Mouse (Mus musculus) hindbrain, embryonic 12.5 days (tissue): Measurements from ENCODE around the gene Prc1. TPM values are rescaled to one million over a fixed set of nuclear protein-coding genes. Genes with fewer than 3 reads are reported as not detected.

ENCODE experiments used
- ATAC-seq: fragments of 200-750 bp; cut with Nextera tagmentation; 2 replicates; pipeline ENCODE4 v1.8.0; 2017; ENCODE audit warnings: moderate TSS enrichment; ENCODE audit not compliant: low FRiP score
- H3K27ac ChIP-seq: fragments of 300-500 bp; sonication (generic); 2 replicates; pipeline ENCODE4 v1.5.1; 2016; ENCODE audit warnings: mild to moderate bottlenecking
- H3K27me3 ChIP-seq: fragments of 300-500 bp; sonication (generic); 2 replicates; pipeline ENCODE4 v1.6.1; 2016; ENCODE audit warnings: mild to moderate bottlenecking
- H3K36me3 ChIP-seq: fragments of 300-500 bp; sonication (generic); 2 replicates; pipeline ENCODE4 v1.6.1; 2016; ENCODE audit warnings: mild to moderate bottlenecking
- H3K4me1 ChIP-seq: fragments of 300-500 bp; sonication (generic); 2 replicates; pipeline ENCODE4 v1.6.1; 2016
- H3K4me2 ChIP-seq: fragments of 300-500 bp; sonication (generic); replicated peaks from 2 replicates; pipeline ENCODE4 v1.6.1; 2016; ENCODE audit warnings: mild to moderate bottlenecking
- H3K4me3 ChIP-seq: fragments of 300-500 bp; sonication (generic); 2 replicates; pipeline ENCODE4 v1.5.1; 2016; ENCODE audit warnings: mild to moderate bottlenecking
- H3K9ac ChIP-seq: fragments of 300-500 bp; sonication (generic); 2 replicates; pipeline ENCODE4 v1.6.1; 2016; ENCODE audit warnings: mild to moderate bottlenecking, moderate library complexity
- H3K9me3 ChIP-seq: fragments of 300-500 bp; sonication (generic); replicated peaks from 2 replicates; pipeline ENCODE4 v1.6.1; 2016; ENCODE audit warnings: mild to moderate bottlenecking
- WGBS: fragments of 180-500 bp; shearing (Covaris S2); methylation state at CpG from one replicate; pipeline ENCODE4 v1.1.7; 2016; 5-methylcytosine and 5-hydroxymethylcytosine counted together
- polyA plus RNA-seq: library from polyadenylated mRNA; unstranded; fragments of >200 nt; fragmentation: Nextera tagmentation; extraction: Ambion mirVana; gene quantifications from 2 replicates; pipeline ENCODE4 v1.2.1, GENCODE M21; 2016

The Prc1 gene
- polyA plus RNA-seq, 1 experiment from 2014 or later, result 117 TPM

GRCm38 (mm10) chr7:80268897-80269750 is 25.1 kb upstream of the Prc1 start, which contains the start of gene Vps33b:
Vps33b (plus strand) TSS chr7:80269649.
- peaks cover 21% of the 10 kb centered on the region for H3K4me1 ChIP-seq

GRCm38 (mm10) chr7:80269751-80270255 is 24.4 kb upstream of the Prc1 start:
- peak; percentile 72 for ATAC-seq
- peaks cover 52% of the 10 kb centered on the region for H3K36me3 ChIP-seq
- 1% methylated on average over 23 of the region's 23 CpGs for WGBS

More at GRCm38 (mm10) chr7:80268897-80269750, 25.1 kb upstream of the Prc1 start, which contains the start of gene Vps33b:
- Histone ChIP-seq H3K4me2 (peak within 1 kb of the TSS; percentile 96), H3K9me3 (peaks cover 7% of the 10 kb centered on the region; the same call in 1 of the 2 replicates), H3K27ac (peak within 1 kb of the TSS; percentile 75), H3K9ac (peak within 1 kb of the TSS; percentile 84), H3K4me3 (peak within 1 kb of the TSS; percentile 86), H3K36me3 (peaks cover 52% of the 10 kb centered on the region), H3K27me3 (no peaks in the 10 kb centered on the region)
- peak; percentile 89 for ATAC-seq
- 4% methylated on average over 21 of the region's 21 CpGs for WGBS

GRCm38 (mm10) chr7:80273456-80273855 is 20.8 kb upstream of the Prc1 start:
- no peaks in the 10 kb centered on the region for H3K27me3 ChIP-seq
- peaks cover 63% of the 10 kb centered on the region for H3K36me3 ChIP-seq
- H3K4me3 ChIP-seq, result no peak overlapping the region
- H3K4me2 ChIP-seq, result no peak overlapping the region
- ATAC-seq, result no peak
- H3K4me1 ChIP-seq, result peaks cover 20% of the 10 kb centered on the region
- peaks cover 19% of the 10 kb centered on the region for H3K9me3 ChIP-seq
- no peak overlapping the region for H3K27ac ChIP-seq
- 90% methylated on average over 2 of the region's 2 CpGs for WGBS
- H3K9ac ChIP-seq, result no peak overlapping the region

More at GRCm38 (mm10) chr7:80269751-80270255, 24.4 kb upstream of the Prc1 start:
- Histone ChIP-seq H3K4me1 (peaks cover 21% of the 10 kb centered on the region), H3K27ac (peak overlapping the region; percentile 75), H3K4me3 (peak overlapping the region; percentile 86), H3K27me3 (no peaks in the 10 kb centered on the region), H3K9me3 (peaks cover 13% of the 10 kb centered on the region), H3K4me2 (peak overlapping the region; percentile 96), H3K9ac (peak overlapping the region; percentile 84)

- Histone ChIP-seq H3K4me1 (no peaks in the 10 kb centered on the region), H3K9me3 (peaks cover 19% of the 10 kb centered on the region), H3K4me3 (no peak overlapping the region), H3K27ac (no peak overlapping the region), H3K4me2 (no peak overlapping the region), H3K36me3 (peaks cover 77% of the 10 kb centered on the region), H3K27me3 (no peaks in the 10 kb centered on the region), H3K9ac (no peak overlapping the region)
- WGBS, result 98% methylated on average over 4 of the region's 4 CpGs
- ATAC-seq, result no peak
Measured at GRCm38 (mm10) chr7:80276374-80276773, 17.9 kb upstream of the Prc1 start.

GRCm38 (mm10) chr7:80280032-80280431 is 14.2 kb upstream of the Prc1 start:
- Histone ChIP-seq H3K36me3 (peaks cover 75% of the 10 kb centered on the region), H3K4me3 (no peak overlapping the region), H3K27ac (no peak overlapping the region), H3K27me3 (no peaks in the 10 kb centered on the region), H3K4me2 (no peak overlapping the region), H3K9me3 (peaks cover 3% of the 10 kb centered on the region), H3K4me1 (no peaks in the 10 kb centered on the region), H3K9ac (no peak overlapping the region)
- no peak for ATAC-seq
- WGBS, result 84% methylated on average over 10 of the region's 10 CpGs

- Histone ChIP-seq H3K9me3 (no peaks in the 10 kb centered on the region), H3K4me3 (no peak overlapping the region), H3K27ac (no peak overlapping the region), H3K36me3 (peaks cover 77% of the 10 kb centered on the region), H3K27me3 (no peaks in the 10 kb centered on the region), H3K4me2 (no peak overlapping the region), H3K4me1 (no peaks in the 10 kb centered on the region), H3K9ac (no peak overlapping the region)
- no peak for ATAC-seq
- WGBS, result 87% methylated on average over 2 of the region's 2 CpGs
Measured at GRCm38 (mm10) chr7:80280998-80281397, 13.3 kb upstream of the Prc1 start.

GRCm38 (mm10) chr7:80281646-80282045 is 12.6 kb upstream of the Prc1 start:
- H3K36me3 ChIP-seq, result peaks cover 77% of the 10 kb centered on the region

GRCm38 (mm10) chr7:80283226-80283918 is 10.9 kb upstream of the Prc1 start:
- 93% methylated on average over 3 of the region's 3 CpGs for WGBS
- Histone ChIP-seq H3K27me3 (no peaks in the 10 kb centered on the region), H3K9ac (no peak overlapping the region), H3K27ac (no peak overlapping the region), H3K4me3 (no peak overlapping the region), H3K4me1 (no peaks in the 10 kb centered on the region), H3K36me3 (peaks cover 76% of the 10 kb centered on the region), H3K9me3 (no peaks in the 10 kb centered on the region), H3K4me2 (no peak overlapping the region)
- no peak for ATAC-seq

More at GRCm38 (mm10) chr7:80281646-80282045, 12.6 kb upstream of the Prc1 start:
- no peaks in the 10 kb centered on the region for H3K4me1 ChIP-seq
- no peak overlapping the region for H3K27ac ChIP-seq
- H3K9ac ChIP-seq, result no peak overlapping the region
- no peak for ATAC-seq
- 96% methylated on average over 3 of the region's 3 CpGs for WGBS
- H3K4me2 ChIP-seq, result no peak overlapping the region
- no peak overlapping the region for H3K4me3 ChIP-seq
- H3K27me3 ChIP-seq, result no peaks in the 10 kb centered on the region
- no peaks in the 10 kb centered on the region for H3K9me3 ChIP-seq

- ATAC-seq, result no peak
- Histone ChIP-seq H3K4me2 (no peak overlapping the region), H3K4me3 (no peak overlapping the region), H3K27ac (no peak overlapping the region), H3K9ac (no peak overlapping the region), H3K36me3 (peaks cover 68% of the 10 kb centered on the region), H3K9me3 (no peaks in the 10 kb centered on the region), H3K4me1 (no peaks in the 10 kb centered on the region), H3K27me3 (no peaks in the 10 kb centered on the region)
- 90% methylated on average over 5 of the region's 5 CpGs for whole genome bisulfite sequencing
Measured at GRCm38 (mm10) chr7:80284391-80284790, 9.9 kb upstream of the Prc1 start.

- no peaks in the 10 kb centered on the region for H3K4me1 ChIP-seq
- no peak overlapping the region for H3K27ac ChIP-seq
- H3K36me3 ChIP-seq, result peaks cover 73% of the 10 kb centered on the region
- H3K9me3 ChIP-seq, result no peaks in the 10 kb centered on the region
- no peak overlapping the region for H3K4me2 ChIP-seq
- H3K4me3 ChIP-seq, result no peak overlapping the region
- ATAC-seq, result no peak
- H3K9ac ChIP-seq, result no peak overlapping the region
- 95% methylated on average over 6 of the region's 6 CpGs for WGBS
- H3K27me3 ChIP-seq, result no peaks in the 10 kb centered on the region
Measured at GRCm38 (mm10) chr7:80285725-80286124, 8.5 kb upstream of the Prc1 start.

- H3K9ac ChIP-seq, result no peak overlapping the region
- no peak for ATAC-seq
- H3K4me1 ChIP-seq, result no peaks in the 10 kb centered on the region
- no peak overlapping the region for H3K27ac ChIP-seq
- H3K36me3 ChIP-seq, result peaks cover 73% of the 10 kb centered on the region
- H3K4me3 ChIP-seq, result no peak overlapping the region
- WGBS, result 78% methylated on average over 10 of the region's 10 CpGs
- H3K9me3 ChIP-seq, result no peaks in the 10 kb centered on the region
- H3K27me3 ChIP-seq, result no peaks in the 10 kb centered on the region
- no peak overlapping the region for H3K4me2 ChIP-seq
Measured at GRCm38 (mm10) chr7:80287736-80288135, 6.5 kb upstream of the Prc1 start.
